Mouse (Mus musculus): ENCODE measurements at regions not wholly inside any gene's neighbourhood (a gene's known extent, or its start where the extent isn't known, plus 50 kb on each side); places are given as distances from the start of the nearest gene placed in this dataset.

DNA sequence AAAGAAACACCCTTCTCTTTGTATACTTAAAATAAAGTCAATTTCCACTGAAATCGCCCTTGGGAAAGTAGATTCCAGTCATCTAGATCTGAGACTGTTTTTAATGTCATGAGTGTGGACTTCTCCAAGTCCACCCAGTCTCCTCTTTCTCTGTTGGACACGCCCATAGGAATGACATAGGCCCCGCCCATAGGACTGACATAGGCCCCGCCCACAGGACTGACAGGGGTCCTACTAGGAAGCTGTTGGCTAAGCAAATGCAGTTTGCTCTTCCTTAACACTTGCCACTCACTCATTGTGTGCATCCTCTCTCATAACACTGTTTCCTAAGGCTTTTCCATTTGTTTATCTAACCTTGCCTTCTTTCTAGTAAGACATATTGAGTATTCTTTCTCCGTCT lies 129.3 kb downstream of the Nkx6-1 start:
- TF ChIP-seq EP300 (IDR thresholded peaks at IDR 0.05; ENCODE audit: low read length) (no peak), USF2 (conservative IDR thresholded peaks at IDR 0.05; ENCODE audit: low read depth, low read length) (no peak)

All from CH12.LX (cell line).